Mouse (Mus musculus) liver, postnatal 0 days (tissue): ENCODE results near the gene Trpm3.

ENCODE experiments used
- CTCF ChIP-seq: sonication (generic); IDR thresholded peaks from 2 replicates; pipeline ENCODE4 v1.5.1; 2016; ENCODE audit warnings: antibody characterized with exemption, low read depth
- EP300 ChIP-seq: IDR thresholded peaks from 2 replicates; pipeline ENCODE4 v1.6.1; 2016; ENCODE audit warnings: antibody characterized with exemption, low read depth, mild to moderate bottlenecking

DNA sequence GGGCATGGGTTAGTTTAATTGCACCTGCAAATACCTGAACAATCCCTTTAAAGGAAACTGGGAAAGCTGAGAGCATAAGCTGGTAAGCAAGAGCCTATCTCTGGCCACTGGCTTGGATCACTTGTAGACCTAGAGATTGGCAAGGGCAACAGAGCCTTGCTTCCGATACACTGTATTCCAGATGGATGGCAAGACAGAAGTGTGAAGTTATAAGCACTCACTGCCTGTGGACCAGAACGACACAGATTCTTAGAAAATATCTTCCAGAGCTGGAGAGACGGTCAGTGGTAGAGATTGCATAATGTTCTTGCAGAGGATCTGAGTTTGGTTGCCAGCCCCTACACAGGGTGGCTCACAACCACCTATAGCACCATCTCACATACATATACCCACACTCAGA lies 671.4 kb downstream of the Trpm3 start:
- TF ChIP-seq CTCF (no peak), EP300 (no peak)
